Mouse (Mus musculus): ENCODE measurements at regions not wholly inside any gene's neighbourhood (a gene's known extent, or its start where the extent isn't known, plus 50 kb on each side); places are given as distances from the start of the nearest gene placed in this dataset.
A peak's percentile ranks its signal among the peaks of the same experiment; 100 is the strongest.

DNA sequence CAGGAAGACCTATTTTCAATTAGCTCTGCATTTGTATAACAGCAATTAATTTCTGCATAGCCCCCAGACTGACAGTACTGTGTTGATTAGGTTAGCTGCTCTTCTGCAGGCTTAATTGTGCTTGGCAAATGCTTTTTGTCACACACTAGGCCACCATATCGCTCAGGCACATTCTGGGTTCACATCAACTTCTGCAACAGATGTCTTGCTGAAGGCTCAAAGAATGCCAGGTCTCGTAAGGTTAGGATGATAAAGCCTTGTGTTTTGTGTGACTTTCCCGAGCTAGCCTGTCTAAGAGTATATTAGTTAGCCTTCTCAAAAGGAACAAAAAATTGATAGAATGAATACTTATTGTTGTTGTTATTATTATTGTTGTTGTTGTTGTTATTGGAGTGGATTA lies 348.1 kb upstream of the Hs6st1 start:
- Histone ChIP-seq H3K4me1 (ENCODE audit: control insufficient read depth, insufficient read depth, low read length) (no peaks in the 10 kb centered on the region), H3K4me3 (ENCODE audit: insufficient read depth, low read length) (no peak overlapping the region), H3K27ac (ENCODE audit: insufficient read depth, low read length) (no peak overlapping the region)
- TF ChIP-seq CTCF (IDR thresholded peaks at IDR 0.05; ENCODE audit: extremely low read depth, insufficient read depth, low read length) (no peak), POLR2A (IDR thresholded peaks at IDR 0.05; ENCODE audit: extremely low read depth, insufficient read depth, low read length) (no peak)

DNA sequence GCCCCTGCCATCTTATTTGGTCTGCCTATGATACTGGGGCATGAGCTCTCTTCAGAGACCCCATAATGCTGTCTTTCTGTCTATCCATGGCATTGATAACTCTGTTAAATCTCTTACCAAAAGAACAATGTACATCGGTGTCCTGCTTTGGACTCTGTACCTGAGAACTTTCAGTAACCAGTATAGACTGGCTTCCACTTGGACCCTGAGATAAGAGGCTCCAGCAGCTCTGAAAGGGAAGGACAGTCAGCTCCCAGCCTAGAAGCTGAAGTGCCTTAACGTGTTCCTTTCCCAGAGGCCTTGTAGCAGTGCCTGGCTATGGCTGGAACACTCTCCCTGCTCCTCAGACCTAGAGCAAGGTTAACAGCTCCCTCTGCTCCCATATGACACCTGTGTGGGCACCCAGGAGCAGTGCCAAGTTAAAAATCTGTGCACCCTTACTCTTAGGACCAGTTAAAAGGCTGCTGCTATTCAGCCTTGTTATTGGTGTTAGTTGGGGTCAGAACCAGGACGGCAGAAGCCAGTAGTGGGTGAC lies 343.8 kb upstream of the Hs6st1 start:
- no peak overlapping the region for H3K4me3 ChIP-seq (ENCODE audit: insufficient read depth, low read length)
- no peak for TF ChIP-seq CTCF (IDR thresholded peaks at IDR 0.05; ENCODE audit: extremely low read depth, insufficient read depth, low read length)
- TF ChIP-seq POLR2A (IDR thresholded peaks at IDR 0.05; ENCODE audit: extremely low read depth, insufficient read depth, low read length): no peak
- H3K27ac ChIP-seq (ENCODE audit: insufficient read depth, low read length): no peak overlapping the region
- no peaks in the 10 kb centered on the region for H3K4me1 ChIP-seq (ENCODE audit: control insufficient read depth, insufficient read depth, low read length)

- no peak overlapping the region for H3K27ac ChIP-seq (ENCODE audit: insufficient read depth, low read length)
- no peak overlapping the region for H3K4me3 ChIP-seq (ENCODE audit: insufficient read depth, low read length)
- no peaks in the 10 kb centered on the region for H3K4me1 ChIP-seq (ENCODE audit: control insufficient read depth, insufficient read depth, low read length)
- TF ChIP-seq CTCF (IDR thresholded peaks at IDR 0.05; ENCODE audit: extremely low read depth, insufficient read depth, low read length): peak; percentile 46; the same call in 1 of the 2 replicates
- no peak for TF ChIP-seq POLR2A (IDR thresholded peaks at IDR 0.05; ENCODE audit: extremely low read depth, insufficient read depth, low read length)
These were observed 341.6 kb upstream of the Hs6st1 start for GRCm38 (mm10) chr1:35726596-35726995.

DNA sequence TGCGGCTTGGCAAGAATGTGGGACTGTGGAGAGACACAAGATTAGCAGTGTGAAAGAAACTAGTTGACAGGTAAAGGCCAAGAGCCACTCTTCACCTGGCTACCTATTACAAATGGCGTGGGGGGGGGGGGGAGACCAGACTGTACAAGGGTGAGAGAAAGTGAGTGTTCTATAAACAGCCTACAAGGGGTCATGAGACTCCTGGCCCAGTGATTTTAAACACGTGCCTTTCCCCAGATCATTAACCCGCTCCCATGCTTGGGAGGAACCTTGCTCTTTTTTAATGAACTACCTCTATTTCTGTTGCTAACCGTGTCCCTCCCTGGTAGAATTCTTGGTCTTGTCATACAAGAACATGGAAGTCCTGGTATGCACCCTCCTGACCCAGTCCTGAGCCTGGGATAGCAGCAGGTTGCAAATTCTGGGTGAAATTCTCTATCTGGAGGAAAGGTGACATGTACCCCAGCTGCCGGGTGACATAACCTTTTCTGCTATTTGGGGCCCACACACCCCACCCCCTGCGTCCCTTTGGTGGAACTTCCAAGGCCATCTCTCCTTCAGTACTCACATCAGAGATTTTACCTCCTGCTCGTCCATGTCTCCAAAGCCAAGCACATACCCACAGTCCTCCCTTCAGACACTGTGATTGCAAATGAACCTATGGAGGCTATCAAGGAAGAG lies 340.8 kb upstream of the Hs6st1 start:
- no peak overlapping the region for H3K27ac ChIP-seq (ENCODE audit: insufficient read depth, low read length)
- H3K4me3 ChIP-seq (ENCODE audit: insufficient read depth, low read length): no peak overlapping the region
- no peaks in the 10 kb centered on the region for H3K4me1 ChIP-seq (ENCODE audit: control insufficient read depth, insufficient read depth, low read length)
- TF ChIP-seq CTCF (IDR thresholded peaks at IDR 0.05; ENCODE audit: extremely low read depth, insufficient read depth, low read length) (no peak), POLR2A (IDR thresholded peaks at IDR 0.05; ENCODE audit: extremely low read depth, insufficient read depth, low read length) (no peak)

GRCm38 (mm10) chr1:35729785-35730295 lies 338.4 kb upstream of the Hs6st1 start:
- Histone ChIP-seq H3K27ac (ENCODE audit: insufficient read depth, low read length) (no peak overlapping the region), H3K4me3 (ENCODE audit: insufficient read depth, low read length) (no peak overlapping the region), H3K4me1 (ENCODE audit: control insufficient read depth, insufficient read depth, low read length) (no peaks in the 10 kb centered on the region)
- TF ChIP-seq POLR2A (IDR thresholded peaks at IDR 0.05; ENCODE audit: extremely low read depth, insufficient read depth, low read length) (no peak), CTCF (IDR thresholded peaks at IDR 0.05; ENCODE audit: extremely low read depth, insufficient read depth, low read length) (no peak)

GRCm38 (mm10) chr1:35730309-35730708 lies 337.9 kb upstream of the Hs6st1 start:
- TF ChIP-seq POLR2A (IDR thresholded peaks at IDR 0.05; ENCODE audit: extremely low read depth, insufficient read depth, low read length) (no peak), CTCF (IDR thresholded peaks at IDR 0.05; ENCODE audit: extremely low read depth, insufficient read depth, low read length) (no peak)
- no peak overlapping the region for H3K4me3 ChIP-seq (ENCODE audit: insufficient read depth, low read length)
- H3K4me1 ChIP-seq (ENCODE audit: control insufficient read depth, insufficient read depth, low read length): no peaks in the 10 kb centered on the region
- H3K27ac ChIP-seq (ENCODE audit: insufficient read depth, low read length): no peak overlapping the region

DNA sequence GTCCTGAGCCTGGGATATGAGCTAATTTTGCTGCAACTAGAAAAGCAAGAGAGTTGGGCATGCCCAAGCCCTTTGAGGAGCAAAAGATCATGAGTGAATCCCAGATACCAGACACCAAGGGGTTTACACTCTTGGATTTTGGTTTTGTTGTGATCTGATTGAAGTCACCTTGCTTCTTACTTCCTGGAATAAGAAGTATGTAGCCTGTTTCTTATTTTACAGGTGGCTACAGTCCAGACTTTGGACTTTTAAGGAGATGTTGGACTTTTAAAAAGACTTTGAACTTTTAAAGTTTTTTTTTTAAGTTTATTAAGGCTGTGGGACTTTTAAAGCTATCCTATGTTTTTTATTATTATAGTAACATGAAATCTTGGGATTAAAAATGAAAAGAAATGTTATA lies 332.0 kb upstream of the Hs6st1 start:
- H3K4me3 ChIP-seq (ENCODE audit: insufficient read depth, low read length): no peak overlapping the region

DNA sequence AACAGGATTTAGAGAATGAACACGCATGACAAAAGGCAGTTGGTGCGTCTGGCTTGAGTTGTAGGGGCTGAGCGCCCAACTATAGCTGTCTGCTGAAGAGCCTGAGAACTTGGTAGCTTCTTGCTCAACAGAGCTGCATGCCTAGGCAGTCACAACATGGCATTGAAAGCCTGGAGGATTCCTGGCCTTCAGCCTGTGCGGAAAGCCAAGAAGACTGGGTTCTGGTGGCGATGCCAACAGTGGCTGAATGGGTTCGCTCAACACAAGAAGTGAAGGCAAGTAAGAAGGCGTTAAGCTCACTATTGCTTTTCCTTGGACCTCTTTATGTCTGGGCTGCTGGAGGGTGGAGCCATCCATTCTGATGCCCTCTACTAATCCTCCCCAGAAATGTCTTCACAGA lies 318.6 kb upstream of the Hs6st1 start:
- TF ChIP-seq POLR2A (IDR thresholded peaks at IDR 0.05; ENCODE audit: extremely low read depth, insufficient read depth, low read length) (no peak), CTCF (IDR thresholded peaks at IDR 0.05; ENCODE audit: extremely low read depth, insufficient read depth, low read length) (no peak)
- Histone ChIP-seq H3K4me1 (ENCODE audit: control insufficient read depth, insufficient read depth, low read length) (no peaks in the 10 kb centered on the region), H3K27ac (ENCODE audit: insufficient read depth, low read length) (no peak overlapping the region), H3K4me3 (ENCODE audit: insufficient read depth, low read length) (no peak overlapping the region)

More for the DNA sequence above, 332.0 kb upstream of the Hs6st1 start:
- no peaks in the 10 kb centered on the region for H3K4me1 ChIP-seq (ENCODE audit: control insufficient read depth, insufficient read depth, low read length)
- no peak overlapping the region for H3K27ac ChIP-seq (ENCODE audit: insufficient read depth, low read length)
- TF ChIP-seq CTCF (IDR thresholded peaks at IDR 0.05; ENCODE audit: extremely low read depth, insufficient read depth, low read length): no peak
- no peak for TF ChIP-seq POLR2A (IDR thresholded peaks at IDR 0.05; ENCODE audit: extremely low read depth, insufficient read depth, low read length)

DNA sequence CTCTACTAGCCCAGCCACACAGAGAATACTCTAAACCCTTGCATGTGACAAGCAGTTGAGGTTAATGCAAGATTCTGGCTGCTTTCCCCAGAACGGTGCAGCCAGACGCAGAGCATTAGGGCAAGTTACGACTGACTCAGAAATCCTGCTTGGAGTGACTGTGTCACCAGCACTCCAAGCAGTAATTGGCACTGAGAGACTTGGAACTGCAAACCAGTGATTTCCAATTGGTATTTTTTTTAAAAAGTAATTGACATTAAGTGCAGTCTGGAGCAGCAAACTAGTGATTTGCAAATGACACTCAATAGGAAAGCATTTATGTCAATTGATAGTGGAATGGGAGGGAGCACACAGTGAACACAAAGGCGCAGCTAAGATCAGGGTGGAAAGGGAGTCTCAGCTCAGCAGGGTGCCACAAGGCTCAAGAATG lies 318.1 kb upstream of the Hs6st1 start:
- H3K4me1 ChIP-seq (ENCODE audit: control insufficient read depth, insufficient read depth, low read length): no peaks in the 10 kb centered on the region
- H3K4me3 ChIP-seq (ENCODE audit: insufficient read depth, low read length): no peak overlapping the region
- TF ChIP-seq CTCF (IDR thresholded peaks at IDR 0.05; ENCODE audit: extremely low read depth, insufficient read depth, low read length) (no peak), POLR2A (IDR thresholded peaks at IDR 0.05; ENCODE audit: extremely low read depth, insufficient read depth, low read length) (no peak)
- no peak overlapping the region for H3K27ac ChIP-seq (ENCODE audit: insufficient read depth, low read length)

DNA sequence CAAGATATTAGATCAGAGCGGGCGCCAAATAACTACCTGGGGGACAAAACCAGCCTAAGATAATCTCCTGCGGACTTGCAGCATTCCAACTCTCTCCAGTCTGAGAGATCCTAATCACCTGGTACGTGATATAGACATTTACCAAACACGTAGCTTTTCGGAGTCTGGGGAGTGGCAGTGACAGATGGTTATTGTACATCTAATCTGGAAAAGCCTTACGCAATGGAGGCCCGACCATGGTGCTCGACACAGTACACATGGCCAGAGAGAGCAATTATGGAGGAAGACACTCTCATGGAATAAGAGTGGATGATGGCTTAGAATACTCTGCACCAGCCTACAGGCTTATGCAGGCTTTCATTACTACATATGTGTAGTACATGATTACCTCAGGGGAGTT lies 315.6 kb upstream of the Hs6st1 start:
- Histone ChIP-seq H3K4me1 (ENCODE audit: control insufficient read depth, insufficient read depth, low read length) (no peaks in the 10 kb centered on the region), H3K4me3 (ENCODE audit: insufficient read depth, low read length) (no peak overlapping the region), H3K27ac (ENCODE audit: insufficient read depth, low read length) (no peak overlapping the region)
- TF ChIP-seq POLR2A (IDR thresholded peaks at IDR 0.05; ENCODE audit: extremely low read depth, insufficient read depth, low read length) (no peak), CTCF (IDR thresholded peaks at IDR 0.05; ENCODE audit: extremely low read depth, insufficient read depth, low read length) (no peak)
